Mouse (Mus musculus): ENCODE measurements at regions not wholly inside any gene's neighbourhood (a gene's known extent, or its start where the extent isn't known, plus 50 kb on each side); places are given as distances from the start of the nearest gene placed in this dataset.

GRCm38 (mm10) chr17:4706421-4706820 is 287.7 kb upstream of the Arid1b start:
- H3K9ac ChIP-seq (ENCODE audit: low read depth, low read length) = no peak overlapping the region
- H3K4me2 ChIP-seq (ENCODE audit: low read length) = no peak overlapping the region
- H3K27ac ChIP-seq (ENCODE audit: low read length) = no peak overlapping the region
- no peaks in the 10 kb centered on the region for H3K9me3 ChIP-seq (replicated peaks; ENCODE audit: control insufficient read depth, low read length, poor library complexity, severe bottlenecking)
- WGBS = 88% methylated on average over 1 of the region's 1 CpGs
- no peaks in the 10 kb centered on the region for H3K4me1 ChIP-seq (ENCODE audit: control insufficient read depth, insufficient read depth, low read length)
- H3K27me3 ChIP-seq (ENCODE audit: control insufficient read depth, insufficient read depth, low read depth, low read length) = no peaks in the 10 kb centered on the region
- no peak for ATAC-seq
- no peaks in the 10 kb centered on the region for H3K36me3 ChIP-seq (ENCODE audit: control insufficient read depth, insufficient read depth, low read length)
- H3K4me3 ChIP-seq (ENCODE audit: low read depth, low read length) = no peak overlapping the region

DNA sequence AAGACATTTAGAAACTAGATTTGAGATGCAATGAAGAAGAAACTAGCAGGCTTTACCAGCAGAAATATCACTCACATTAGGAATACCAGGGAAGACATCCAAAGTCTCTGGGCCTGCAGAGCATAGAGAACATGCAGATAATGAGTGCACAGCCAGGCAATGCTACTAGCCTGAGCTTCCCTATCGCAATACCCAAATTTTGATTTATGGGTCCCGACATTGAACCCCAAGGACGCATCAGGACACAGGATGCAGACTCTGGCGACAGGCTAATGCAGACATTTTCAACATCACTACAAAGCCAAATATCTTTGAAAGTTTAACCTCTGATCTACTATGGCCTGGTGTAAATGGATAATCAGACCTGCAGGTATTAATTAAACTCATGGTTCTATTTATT is 273.1 kb upstream of the Arid1b start:
- WGBS = 91% methylated on average over 4 of the region's 4 CpGs
- no peak for ATAC-seq
- H3K9ac ChIP-seq (ENCODE audit: low read depth, low read length) = no peak overlapping the region
- H3K4me2 ChIP-seq (ENCODE audit: low read length) = no peak overlapping the region
- no peaks in the 10 kb centered on the region for H3K9me3 ChIP-seq (replicated peaks; ENCODE audit: control insufficient read depth, low read length, poor library complexity, severe bottlenecking)
- H3K4me1 ChIP-seq (ENCODE audit: control insufficient read depth, insufficient read depth, low read length) = no peaks in the 10 kb centered on the region
- no peaks in the 10 kb centered on the region for H3K27me3 ChIP-seq (ENCODE audit: control insufficient read depth, insufficient read depth, low read depth, low read length)
- H3K4me3 ChIP-seq (ENCODE audit: low read depth, low read length) = no peak overlapping the region
- no peaks in the 10 kb centered on the region for H3K36me3 ChIP-seq (ENCODE audit: control insufficient read depth, insufficient read depth, low read length)
- no peak overlapping the region for H3K27ac ChIP-seq (ENCODE audit: low read length)

GRCm38 (mm10) chr17:4724031-4724430 is 270.1 kb upstream of the Arid1b start:
- 84% methylated on average over 3 of the region's 3 CpGs for WGBS
- H3K9me3 ChIP-seq (replicated peaks; ENCODE audit: control insufficient read depth, low read length, poor library complexity, severe bottlenecking) = no peaks in the 10 kb centered on the region
- no peaks in the 10 kb centered on the region for H3K27me3 ChIP-seq (ENCODE audit: control insufficient read depth, insufficient read depth, low read depth, low read length)
- H3K4me3 ChIP-seq (ENCODE audit: low read depth, low read length) = no peak overlapping the region
- no peaks in the 10 kb centered on the region for H3K36me3 ChIP-seq (ENCODE audit: control insufficient read depth, insufficient read depth, low read length)
- H3K27ac ChIP-seq (ENCODE audit: low read length) = no peak overlapping the region
- H3K4me1 ChIP-seq (ENCODE audit: control insufficient read depth, insufficient read depth, low read length) = no peaks in the 10 kb centered on the region
- no peak for ATAC-seq
- no peak overlapping the region for H3K9ac ChIP-seq (ENCODE audit: low read depth, low read length)
- H3K4me2 ChIP-seq (ENCODE audit: low read length) = no peak overlapping the region

DNA sequence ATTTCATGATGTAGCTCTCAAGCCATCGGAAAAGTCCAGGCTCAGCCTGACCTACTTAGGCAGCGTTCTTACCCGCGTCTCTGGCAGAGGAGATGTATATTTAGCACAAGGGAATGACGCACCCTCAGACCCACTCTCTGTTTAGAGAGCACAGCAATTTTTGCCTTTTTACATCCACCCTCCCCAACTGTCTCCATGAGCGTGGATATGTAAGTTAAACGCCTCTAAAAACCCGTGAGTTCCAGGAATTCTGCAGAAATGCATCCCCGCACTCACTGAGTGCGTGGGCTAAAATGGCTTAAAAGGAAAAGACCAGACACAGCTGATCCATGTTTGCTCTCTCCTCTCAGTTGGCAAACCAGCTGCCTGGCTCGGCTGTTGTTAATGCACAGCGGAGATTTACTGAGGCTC is 267.8 kb upstream of the Arid1b start:
- H3K9ac ChIP-seq (ENCODE audit: low read depth, low read length) = no peak overlapping the region
- no peaks in the 10 kb centered on the region for H3K9me3 ChIP-seq (replicated peaks; ENCODE audit: control insufficient read depth, low read length, poor library complexity, severe bottlenecking)
- no peaks in the 10 kb centered on the region for H3K27me3 ChIP-seq (ENCODE audit: control insufficient read depth, insufficient read depth, low read depth, low read length)
- WGBS = 64% methylated on average over 12 of the region's 12 CpGs
- H3K4me2 ChIP-seq (ENCODE audit: low read length) = no peak overlapping the region
- H3K4me3 ChIP-seq (ENCODE audit: low read depth, low read length) = no peak overlapping the region
- no peaks in the 10 kb centered on the region for H3K36me3 ChIP-seq (ENCODE audit: control insufficient read depth, insufficient read depth, low read length)
- no peaks in the 10 kb centered on the region for H3K4me1 ChIP-seq (ENCODE audit: control insufficient read depth, insufficient read depth, low read length)
- H3K27ac ChIP-seq (ENCODE audit: low read length) = no peak overlapping the region
- ATAC-seq = no peak

- 79% methylated on average over 5 of the region's 5 CpGs for WGBS
- ATAC-seq = no peak
- Histone ChIP-seq H3K27me3 (ENCODE audit: control insufficient read depth, insufficient read depth, low read depth, low read length) (no peaks in the 10 kb centered on the region), H3K4me1 (ENCODE audit: control insufficient read depth, insufficient read depth, low read length) (0 out of 2 replicates have a peak, but pooled peaks cover 5% of the 10 kb centered on the region), H3K9me3 (replicated peaks; ENCODE audit: control insufficient read depth, low read length, poor library complexity, severe bottlenecking) (no peaks in the 10 kb centered on the region), H3K4me2 (ENCODE audit: low read length) (no peak overlapping the region), H3K27ac (ENCODE audit: low read length) (no peak overlapping the region), H3K36me3 (ENCODE audit: control insufficient read depth, insufficient read depth, low read length) (no peaks in the 10 kb centered on the region), H3K9ac (ENCODE audit: low read depth, low read length) (no peak overlapping the region), H3K4me3 (ENCODE audit: low read depth, low read length) (no peak overlapping the region)
These were observed 259.7 kb upstream of the Arid1b start for GRCm38 (mm10) chr17:4734412-4734881.

- no peak overlapping the region for H3K4me2 ChIP-seq (ENCODE audit: low read length)
- no peak overlapping the region for H3K27ac ChIP-seq (ENCODE audit: low read length)
- H3K36me3 ChIP-seq (ENCODE audit: control insufficient read depth, insufficient read depth, low read length) = no peaks in the 10 kb centered on the region
- no peak overlapping the region for H3K9ac ChIP-seq (ENCODE audit: low read depth, low read length)
- H3K27me3 ChIP-seq (ENCODE audit: control insufficient read depth, insufficient read depth, low read depth, low read length) = no peaks in the 10 kb centered on the region
- ATAC-seq = no peak
- H3K4me1 ChIP-seq (ENCODE audit: control insufficient read depth, insufficient read depth, low read length) = 0 out of 2 replicates have a peak, but pooled peaks cover 5% of the 10 kb centered on the region
- 61% methylated on average over 1 of the region's 1 CpGs for WGBS
- no peaks in the 10 kb centered on the region for H3K9me3 ChIP-seq (replicated peaks; ENCODE audit: control insufficient read depth, low read length, poor library complexity, severe bottlenecking)
- H3K4me3 ChIP-seq (ENCODE audit: low read depth, low read length) = no peak overlapping the region
These were observed 258.9 kb upstream of the Arid1b start for GRCm38 (mm10) chr17:4735185-4735584.

DNA sequence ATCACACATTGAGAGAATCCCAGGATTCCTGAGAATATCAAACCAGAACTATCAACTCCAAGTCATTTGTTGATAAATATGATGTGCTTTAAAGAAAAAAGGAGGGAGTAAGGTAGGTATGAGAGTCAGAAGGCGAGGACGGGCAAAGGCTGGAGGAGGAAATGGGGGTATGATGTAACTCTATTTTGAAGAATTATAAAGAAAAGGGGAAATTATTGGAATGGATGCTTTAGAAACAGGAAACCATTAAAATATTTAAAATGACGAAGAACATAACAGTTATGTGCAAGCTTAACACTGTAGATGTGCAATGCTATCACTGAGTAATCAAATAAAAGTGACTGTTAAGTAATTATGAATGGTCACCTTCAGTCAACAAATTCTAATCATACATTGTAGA is 257.4 kb upstream of the Arid1b start:
- Histone ChIP-seq H3K36me3 (ENCODE audit: control insufficient read depth, insufficient read depth, low read length) (no peaks in the 10 kb centered on the region), H3K4me2 (ENCODE audit: low read length) (no peak overlapping the region), H3K4me1 (ENCODE audit: control insufficient read depth, insufficient read depth, low read length) (0 out of 2 replicates have a peak, but pooled peaks cover 3% of the 10 kb centered on the region), H3K27me3 (ENCODE audit: control insufficient read depth, insufficient read depth, low read depth, low read length) (no peaks in the 10 kb centered on the region), H3K9ac (ENCODE audit: low read depth, low read length) (no peak overlapping the region), H3K9me3 (replicated peaks; ENCODE audit: control insufficient read depth, low read length, poor library complexity, severe bottlenecking) (no peaks in the 10 kb centered on the region), H3K4me3 (ENCODE audit: low read depth, low read length) (no peak overlapping the region), H3K27ac (ENCODE audit: low read length) (no peak overlapping the region)
- ATAC-seq = no peak
- 96% methylated on average over 3 of the region's 3 CpGs for WGBS

GRCm38 (mm10) chr17:4738717-4739485 is 255.2 kb upstream of the Arid1b start:
- no peak overlapping the region for H3K4me3 ChIP-seq (ENCODE audit: low read depth, low read length)
- ATAC-seq = no peak
- no peak overlapping the region for H3K9ac ChIP-seq (ENCODE audit: low read depth, low read length)
- no peak overlapping the region for H3K4me2 ChIP-seq (ENCODE audit: low read length)
- H3K9me3 ChIP-seq (replicated peaks; ENCODE audit: control insufficient read depth, low read length, poor library complexity, severe bottlenecking) = no peaks in the 10 kb centered on the region
- WGBS = 18% methylated on average over 7 of the region's 7 CpGs
- H3K4me1 ChIP-seq (ENCODE audit: control insufficient read depth, insufficient read depth, low read length) = 0 out of 2 replicates have a peak, but pooled peaks cover 3% of the 10 kb centered on the region
- no peaks in the 10 kb centered on the region for H3K27me3 ChIP-seq (ENCODE audit: control insufficient read depth, insufficient read depth, low read depth, low read length)
- H3K27ac ChIP-seq (ENCODE audit: low read length) = no peak overlapping the region
- no peaks in the 10 kb centered on the region for H3K36me3 ChIP-seq (ENCODE audit: control insufficient read depth, insufficient read depth, low read length)

- H3K4me3 ChIP-seq (ENCODE audit: low read depth, low read length) = no peak overlapping the region
- ATAC-seq = no peak
- H3K4me2 ChIP-seq (ENCODE audit: low read length) = no peak overlapping the region
- H3K9ac ChIP-seq (ENCODE audit: low read depth, low read length) = no peak overlapping the region
- H3K36me3 ChIP-seq (ENCODE audit: control insufficient read depth, insufficient read depth, low read length) = no peaks in the 10 kb centered on the region
- H3K4me1 ChIP-seq (ENCODE audit: control insufficient read depth, insufficient read depth, low read length) = 0 out of 2 replicates have a peak, but pooled peaks cover 3% of the 10 kb centered on the region
- H3K9me3 ChIP-seq (replicated peaks; ENCODE audit: control insufficient read depth, low read length, poor library complexity, severe bottlenecking) = no peaks in the 10 kb centered on the region
- no peaks in the 10 kb centered on the region for H3K27me3 ChIP-seq (ENCODE audit: control insufficient read depth, insufficient read depth, low read depth, low read length)
- 37% methylated on average over 5 of the region's 5 CpGs for WGBS
- no peak overlapping the region for H3K27ac ChIP-seq (ENCODE audit: low read length)
These were observed 253.3 kb upstream of the Arid1b start for GRCm38 (mm10) chr17:4740784-4741183.
